Mouse (Mus musculus): ENCODE measurements around the gene Rbbp6.

Rbbp6 gene

DNA sequence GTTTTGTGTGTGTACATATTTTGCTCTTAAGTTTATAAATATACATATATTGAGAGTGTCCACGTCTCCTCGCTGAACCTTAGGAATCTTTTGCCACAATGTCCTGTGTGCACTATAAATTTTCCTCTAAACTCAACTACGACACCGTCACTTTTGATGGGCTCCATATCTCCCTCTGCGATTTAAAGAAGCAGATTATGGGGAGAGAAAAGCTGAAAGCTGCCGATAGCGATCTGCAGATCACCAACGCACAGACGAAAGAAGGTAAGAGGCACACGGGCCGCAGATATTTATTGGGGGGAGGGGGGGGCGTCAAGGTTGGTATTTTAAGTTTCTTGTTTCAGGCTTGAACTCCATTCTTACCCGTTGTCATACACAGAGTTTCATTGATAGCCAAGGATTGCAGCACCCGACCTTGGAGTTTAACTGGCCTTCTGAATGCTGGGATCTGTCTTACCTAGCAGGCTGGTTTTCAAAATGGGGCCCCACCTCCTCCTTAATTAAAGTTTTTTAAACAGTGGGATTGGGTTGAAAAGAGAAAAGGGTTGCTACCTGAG lies 5.5 kb downstream of the Rbbp6 start:
- no peak for DNase-seq (ENCODE audit: low spot score in 2 of 2)

GRCm38 (mm10) chr7:122972006-122972689 lies 6.7 kb downstream of the Rbbp6 start:
- no peak for DNase-seq (ENCODE audit: low spot score in 2 of 2)

DNA sequence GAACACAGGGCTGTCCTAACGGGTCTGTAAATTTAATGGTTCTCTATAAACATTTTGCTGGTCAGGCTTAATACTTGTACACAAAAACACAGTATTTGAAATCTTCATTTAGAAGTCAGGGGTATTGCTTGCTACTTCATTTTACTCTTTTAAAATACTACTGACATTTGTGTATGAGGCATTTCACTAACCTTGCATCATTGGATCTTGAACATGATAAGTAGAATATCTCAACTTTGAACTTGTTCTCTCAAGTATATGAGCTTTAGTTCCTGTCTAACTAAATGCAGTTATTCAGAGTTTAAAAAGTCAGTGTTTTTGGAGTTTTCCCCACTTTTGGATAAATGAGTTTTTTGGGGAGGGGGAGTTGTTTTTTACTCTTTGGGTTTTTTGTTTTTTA lies 14.0 kb downstream of the Rbbp6 start:
- DNase-seq (ENCODE audit: low spot score in 2 of 2): no peak

- DNase-seq (ENCODE audit: low spot score in 2 of 2): no peak
Measured at GRCm38 (mm10) chr7:122998189-122998588, 32.7 kb downstream of the Rbbp6 start.

GRCm38 (mm10) chr7:122999871-123000396 lies 34.4 kb downstream of the Rbbp6 start:
- no peak for DNase-seq (ENCODE audit: low spot score in 2 of 2)

DNA sequence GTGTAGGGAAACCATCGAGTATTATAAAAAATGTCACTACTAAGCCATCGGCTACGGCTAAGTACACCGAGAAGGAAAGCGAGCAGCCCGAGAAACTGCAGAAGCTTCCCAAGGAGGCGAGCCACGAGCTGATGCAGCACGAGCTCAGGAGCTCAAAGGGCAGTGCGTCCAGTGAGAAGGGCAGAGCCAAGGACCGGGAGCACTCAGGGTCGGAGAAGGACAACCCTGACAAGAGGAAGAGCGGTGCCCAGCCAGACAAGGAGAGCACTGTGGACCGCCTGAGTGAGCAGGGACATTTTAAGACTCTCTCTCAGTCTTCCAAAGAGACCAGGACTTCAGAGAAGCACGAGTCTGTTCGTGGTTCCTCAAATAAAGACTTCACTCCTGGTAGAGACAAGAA lies 35.3 kb downstream of the Rbbp6 start:
- no peak for DNase-seq (ENCODE audit: low spot score in 2 of 2)

- DNase-seq (ENCODE audit: low spot score in 2 of 2): no peak
Measured at GRCm38 (mm10) chr7:123001341-123002027, 36.0 kb downstream of the Rbbp6 start.

DNA sequence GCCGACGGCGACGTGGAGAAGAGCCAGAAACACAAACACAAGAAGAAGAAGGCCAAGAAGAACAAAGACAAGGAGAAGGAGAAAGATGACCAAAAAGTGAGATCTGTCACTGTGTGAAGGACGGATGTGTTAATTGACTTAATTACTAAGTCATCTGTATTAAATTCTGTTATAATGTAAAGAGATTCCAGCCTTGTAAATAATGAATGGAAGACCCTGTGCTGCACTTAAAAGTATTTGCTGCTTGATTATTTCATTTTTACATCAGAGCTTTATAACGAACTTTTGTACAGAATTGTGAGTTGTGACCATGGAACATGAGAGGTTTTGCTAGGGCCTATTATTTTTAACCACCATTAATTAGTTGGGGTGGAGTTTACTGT lies 36.5 kb downstream of the Rbbp6 start:
- no peak for DNase-seq (ENCODE audit: low spot score in 2 of 2)

DNA sequence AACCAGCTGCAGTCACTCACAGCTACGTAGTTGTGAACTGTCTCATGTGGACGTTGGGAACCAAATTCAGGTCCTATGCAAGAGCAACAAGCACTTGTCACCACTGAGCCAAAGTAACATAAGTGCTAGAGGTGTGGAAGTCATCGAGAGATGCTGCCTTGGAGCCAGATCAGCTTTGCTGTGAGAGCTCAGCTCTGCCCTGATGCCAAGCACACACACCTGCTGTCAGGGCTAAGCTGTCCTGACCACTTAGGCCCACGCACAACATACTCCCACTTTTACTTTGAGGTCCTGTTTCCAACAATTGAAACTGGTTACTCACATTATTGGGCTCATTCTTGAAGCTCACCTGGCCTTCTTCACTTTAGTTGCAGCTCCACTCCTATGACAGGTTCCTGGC lies 37.7 kb downstream of the Rbbp6 start:
- DNase-seq (ENCODE audit: low spot score in 2 of 2): no peak

DNA sequence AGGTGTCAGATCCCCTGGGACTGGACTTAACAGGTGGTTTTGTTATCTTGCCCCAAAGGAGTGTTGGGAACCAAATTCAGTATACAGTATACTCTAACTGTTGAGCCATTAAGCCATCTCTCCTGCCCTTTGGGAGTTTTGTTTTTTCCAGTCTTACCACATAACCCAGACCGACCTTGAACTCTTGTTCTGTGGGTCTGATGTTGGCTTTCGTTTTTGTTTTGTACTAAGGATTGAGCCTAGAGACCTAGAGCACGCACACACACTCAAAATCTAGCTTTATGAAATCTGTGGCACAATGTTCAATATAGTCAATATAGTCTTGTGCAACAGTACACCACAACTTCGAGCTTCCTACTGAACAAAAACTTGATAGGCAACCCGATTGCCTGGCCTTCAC lies 39.0 kb downstream of the Rbbp6 start:
- no peak for DNase-seq (ENCODE audit: low spot score in 2 of 2)

DNA sequence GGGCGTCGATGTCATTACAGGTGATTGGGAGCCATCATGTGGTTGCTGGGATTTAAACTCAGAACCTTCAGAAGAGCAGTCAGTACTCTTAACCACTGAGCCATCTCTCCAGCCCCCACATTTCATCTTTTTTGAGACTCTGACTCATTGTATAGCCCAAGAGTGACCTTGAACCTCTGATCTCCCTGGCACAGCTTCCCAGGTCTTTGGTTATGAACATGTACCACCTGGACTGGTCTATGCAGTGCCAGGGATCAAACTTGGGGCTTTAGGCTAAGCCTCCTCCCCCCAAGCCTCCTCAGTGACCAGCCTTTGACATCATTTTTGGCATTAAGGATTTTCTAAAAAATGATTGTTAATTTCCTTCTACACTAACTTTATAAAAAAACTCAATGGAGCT lies 40.8 kb downstream of the Rbbp6 start:
- no peak for DNase-seq (ENCODE audit: low spot score in 2 of 2)

GRCm38 (mm10) chr7:123007743-123008142 lies 42.3 kb downstream of the Rbbp6 start:
- no peak for DNase-seq (ENCODE audit: low spot score in 2 of 2)

DNA sequence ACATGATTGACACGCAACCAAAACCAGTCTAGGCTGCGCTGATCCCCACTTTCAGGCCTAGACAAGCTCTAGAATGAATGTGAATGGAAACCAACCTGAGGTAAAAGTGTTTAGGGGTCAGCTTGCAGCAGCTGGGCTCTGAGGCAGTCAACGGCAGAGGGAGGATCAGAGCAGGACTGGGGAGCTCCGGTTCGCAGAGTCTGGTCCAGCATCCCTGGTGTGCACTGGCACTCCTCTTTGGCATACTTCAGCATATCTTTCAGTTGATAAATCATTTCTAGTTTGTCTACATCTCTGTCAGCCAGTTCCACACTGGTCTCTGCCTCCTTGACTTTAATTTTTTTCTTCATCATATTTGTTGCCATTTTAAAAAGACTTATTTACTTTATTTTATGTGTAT lies 48.0 kb downstream of the Rbbp6 start:
- no peak for DNase-seq (ENCODE audit: low spot score in 2 of 2)

GRCm38 (mm10) chr7:123014729-123015128 lies 49.2 kb downstream of the Rbbp6 start:
- DNase-seq (ENCODE audit: low spot score in 2 of 2): no peak

- no peak for DNase-seq (ENCODE audit: low spot score in 2 of 2)
Measured at GRCm38 (mm10) chr7:123017627-123018026, 52.1 kb downstream of the Rbbp6 start.

DNA sequence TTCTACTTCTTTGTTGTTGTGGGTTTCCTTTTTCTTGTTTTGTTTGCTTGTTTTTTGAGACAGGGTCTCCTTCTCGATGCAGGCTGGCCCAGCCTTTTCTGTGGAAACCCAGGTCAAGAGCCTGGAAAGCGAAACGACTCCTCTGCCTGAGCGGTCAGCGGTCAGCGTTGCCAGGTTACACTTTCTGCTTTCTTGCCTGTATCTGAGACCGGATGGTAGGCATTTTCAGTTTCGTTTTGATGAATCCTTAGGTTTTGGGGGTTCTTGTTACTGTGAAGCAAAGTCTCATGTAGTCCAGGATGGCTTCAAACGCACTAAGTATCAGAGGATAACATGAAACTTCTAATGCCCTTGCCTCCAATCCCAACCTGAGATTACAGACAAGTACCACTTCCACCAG lies 59.6 kb downstream of the Rbbp6 start:
- no peak for DNase-seq (ENCODE audit: low spot score in 2 of 2)

GRCm38 (mm10) chr7:123030295-123030694 lies 64.8 kb downstream of the Rbbp6 start:
- DNase-seq (ENCODE audit: low spot score in 2 of 2): no peak

DNA sequence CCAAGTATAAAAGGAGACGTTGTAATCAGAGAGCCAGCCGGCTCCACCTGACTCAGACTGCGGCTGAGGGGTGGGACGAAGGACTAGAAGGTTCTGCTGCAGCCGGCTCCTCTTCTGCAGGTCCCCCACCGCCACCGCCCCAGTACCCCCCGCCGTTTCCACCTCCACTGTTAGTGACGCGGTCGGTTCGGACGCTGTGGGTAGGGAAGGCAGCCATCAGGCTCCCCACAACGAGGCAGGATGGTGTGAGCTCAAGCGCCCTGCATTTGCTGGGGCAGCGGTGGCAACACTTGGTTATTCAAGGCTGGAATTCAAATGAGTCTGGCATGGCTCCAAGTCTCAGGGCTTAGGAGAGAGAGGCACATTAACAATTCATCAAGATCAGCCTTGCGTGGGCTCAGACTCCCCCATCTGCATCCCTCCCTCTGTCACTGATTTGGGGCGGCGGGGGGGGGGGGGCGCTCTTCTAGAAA lies 65.3 kb downstream of the Rbbp6 start:
- DNase-seq (ENCODE audit: low spot score in 2 of 2): peak; percentile 60 to 69

DNA sequence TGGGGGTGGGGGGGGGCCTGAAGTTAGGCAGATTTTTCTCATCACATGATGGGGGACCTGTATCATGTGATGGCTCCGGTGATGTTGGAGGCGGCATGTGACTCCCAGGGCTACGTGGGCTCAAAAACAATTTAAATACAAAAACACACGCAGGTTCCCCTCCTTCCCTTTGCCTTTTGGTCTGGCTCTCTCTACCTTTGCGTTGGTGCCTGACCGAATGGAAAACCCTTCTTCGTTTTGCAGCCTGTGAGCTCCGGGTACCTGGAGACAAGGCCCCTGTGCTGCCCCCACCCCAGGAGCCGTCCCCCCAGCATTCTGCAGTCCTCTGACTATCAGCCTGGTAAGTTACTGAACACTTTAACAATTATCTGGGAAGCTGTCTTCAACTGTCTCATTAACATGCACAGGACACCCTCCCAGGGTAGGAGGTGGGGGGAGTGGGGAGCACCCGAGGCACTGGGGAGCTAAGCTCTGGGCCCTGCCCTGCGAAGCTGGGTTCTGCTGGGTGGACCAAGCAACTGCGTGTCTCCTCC lies 65.8 kb downstream of the Rbbp6 start:
- peak in 1 of 2 experiments; percentile 26 for DNase-seq (ENCODE audit: low spot score in 2 of 2)

- DNase-seq (ENCODE audit: low spot score in 2 of 2): peak; percentile 54 to 57
Measured at GRCm38 (mm10) chr7:123035314-123035713, 69.8 kb downstream of the Rbbp6 start.

DNA sequence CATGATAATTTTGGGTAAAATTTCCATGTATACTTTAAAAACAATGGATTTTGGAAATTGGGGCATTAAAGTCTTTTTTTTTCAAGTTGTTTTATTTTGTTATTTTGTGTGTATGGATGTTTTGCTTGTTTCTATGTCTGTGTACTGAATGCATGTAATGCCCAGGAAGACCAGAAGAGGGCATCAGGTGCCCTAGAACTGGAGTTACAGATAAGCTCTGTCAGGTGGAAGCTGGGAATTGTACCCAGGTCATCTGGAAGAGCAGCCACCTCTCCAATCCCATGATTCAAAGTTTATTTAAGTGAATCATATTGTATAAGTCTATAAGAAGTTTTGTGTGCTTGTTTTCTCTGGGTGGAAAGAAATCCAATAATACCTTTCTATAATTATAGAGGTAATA lies 73.8 kb downstream of the Rbbp6 start:
- DNase-seq (ENCODE audit: low spot score in 2 of 2): no peak

DNA sequence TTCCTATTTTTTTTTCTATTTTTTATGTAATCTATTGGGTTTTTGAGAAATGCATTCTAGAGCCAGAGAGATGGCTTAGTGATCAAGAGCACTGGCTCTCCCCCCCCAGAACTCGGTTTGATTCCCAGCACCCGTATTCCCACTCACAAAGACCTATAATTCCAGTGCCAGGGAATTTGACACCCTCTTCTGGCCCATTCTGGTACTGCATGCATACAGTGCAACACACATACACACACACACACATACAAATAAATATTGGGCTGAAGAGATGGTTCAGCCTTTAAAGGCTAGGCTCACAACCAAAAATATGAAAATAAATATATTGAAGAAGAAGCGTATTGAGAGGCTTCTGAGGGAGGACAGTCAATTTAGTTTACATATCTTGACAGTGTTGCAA lies 79.7 kb downstream of the Rbbp6 start:
- no peak for DNase-seq (ENCODE audit: low spot score in 2 of 2)
